Mouse (Mus musculus): ENCODE measurements at regions not wholly inside any gene's neighbourhood (a gene's known extent, or its start where the extent isn't known, plus 50 kb on each side); places are given as distances from the start of the nearest gene placed in this dataset.

DNA sequence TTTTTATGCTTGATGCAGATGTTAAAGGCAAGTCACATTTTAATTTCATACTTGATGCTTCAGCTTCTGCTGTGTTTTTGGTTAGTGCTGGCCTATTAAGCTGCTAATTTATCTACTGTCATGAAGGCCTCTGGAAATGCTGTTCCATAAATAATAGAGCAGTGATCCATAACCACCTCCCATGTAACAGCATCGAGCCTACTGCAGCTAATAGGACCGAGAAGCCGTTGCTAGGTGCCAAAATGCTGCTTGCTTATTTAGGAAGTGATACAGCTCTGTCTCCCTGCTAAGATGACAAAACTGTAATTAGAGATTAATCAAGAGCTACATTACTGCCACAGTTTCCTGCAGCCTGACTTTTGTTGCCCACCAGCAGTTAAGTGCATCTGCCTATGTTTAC is 406.9 kb upstream of the Itga1 start:
- no peaks in the 10 kb centered on the region for H3K4me1 ChIP-seq (ENCODE audit: control insufficient read depth, insufficient read depth, low read length)
- DNase-seq = no peak
- H3K4me3 ChIP-seq (replicated peaks; ENCODE audit: insufficient read depth, low read depth, low read length) = no peak overlapping the region
- WGBS = 9% methylated on average over 3 of the region's 3 CpGs
- no peak overlapping the region for H3K27ac ChIP-seq (ENCODE audit: insufficient read depth, low read length)
- TF ChIP-seq POLR2A (IDR thresholded peaks at IDR 0.05; ENCODE audit: borderline replicate concordance, insufficient read depth, low read length) = no peak
- TF ChIP-seq CTCF (IDR thresholded peaks at IDR 0.05; ENCODE audit: borderline replicate concordance, insufficient read depth, low read depth, low read length) = no peak
- H3K27me3 ChIP-seq (ENCODE audit: control insufficient read depth, insufficient read depth, low read length) = no peaks in the 10 kb centered on the region

DNA sequence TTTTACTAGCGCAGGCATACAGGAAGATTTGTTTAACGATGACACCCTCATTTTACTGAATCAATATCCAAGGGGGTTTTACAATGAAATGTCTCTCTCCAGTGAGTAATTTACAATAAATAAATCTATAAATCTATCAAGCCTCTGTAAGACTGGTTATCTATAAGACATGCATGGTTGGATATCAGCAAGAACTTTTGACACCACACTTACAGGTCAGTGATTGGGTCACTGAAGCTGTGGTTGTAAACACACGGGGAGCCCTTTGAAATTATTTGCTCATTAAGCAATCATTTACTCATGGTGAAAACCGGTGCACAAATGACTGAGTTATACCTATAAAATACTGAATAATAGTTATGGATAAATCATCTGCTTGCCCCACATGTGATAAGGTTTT is 392.6 kb upstream of the Itga1 start:
- H3K27ac ChIP-seq (ENCODE audit: insufficient read depth, low read length) = no peak overlapping the region
- 67% methylated on average over 4 of the region's 4 CpGs for WGBS
- no peak overlapping the region for H3K4me3 ChIP-seq (replicated peaks; ENCODE audit: insufficient read depth, low read depth, low read length)
- TF ChIP-seq POLR2A (IDR thresholded peaks at IDR 0.05; ENCODE audit: borderline replicate concordance, insufficient read depth, low read length) = no peak
- TF ChIP-seq CTCF (IDR thresholded peaks at IDR 0.05; ENCODE audit: borderline replicate concordance, insufficient read depth, low read depth, low read length) = no peak
- H3K4me1 ChIP-seq (ENCODE audit: control insufficient read depth, insufficient read depth, low read length) = no peaks in the 10 kb centered on the region
- DNase-seq = no peak
- H3K27me3 ChIP-seq (ENCODE audit: control insufficient read depth, insufficient read depth, low read length) = no peaks in the 10 kb centered on the region

DNA sequence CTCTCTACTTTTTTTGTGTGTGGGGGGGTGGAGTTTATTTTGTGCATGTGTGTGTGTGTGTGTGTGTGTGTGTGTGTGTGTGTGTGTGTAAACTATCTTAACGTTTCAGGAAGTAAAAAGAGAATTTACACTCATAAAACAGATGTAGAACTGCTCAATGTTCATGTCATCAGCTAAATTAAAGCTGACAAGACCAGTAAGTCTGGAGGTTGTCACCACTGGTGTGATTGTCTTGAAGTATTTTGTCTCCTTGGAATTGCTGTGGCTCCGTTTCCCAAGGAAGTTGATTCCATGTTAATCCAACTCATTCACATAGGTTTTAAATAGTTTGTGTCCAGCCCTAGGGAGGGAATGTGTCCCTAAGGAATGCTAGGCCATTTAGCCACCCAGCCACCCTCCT is 374.1 kb upstream of the Itga1 start:
- 36% methylated on average over 2 of the region's 2 CpGs for WGBS
- TF ChIP-seq POLR2A (IDR thresholded peaks at IDR 0.05; ENCODE audit: borderline replicate concordance, insufficient read depth, low read length) (no peak), CTCF (IDR thresholded peaks at IDR 0.05; ENCODE audit: borderline replicate concordance, insufficient read depth, low read depth, low read length) (no peak)
- H3K4me1 ChIP-seq (ENCODE audit: control insufficient read depth, insufficient read depth, low read length) = no peaks in the 10 kb centered on the region
- DNase-seq = no peak
- H3K27me3 ChIP-seq (ENCODE audit: control insufficient read depth, insufficient read depth, low read length) = no peaks in the 10 kb centered on the region
- H3K27ac ChIP-seq (ENCODE audit: insufficient read depth, low read length) = no peak overlapping the region
- H3K4me3 ChIP-seq (replicated peaks; ENCODE audit: insufficient read depth, low read depth, low read length) = no peak overlapping the region

DNA sequence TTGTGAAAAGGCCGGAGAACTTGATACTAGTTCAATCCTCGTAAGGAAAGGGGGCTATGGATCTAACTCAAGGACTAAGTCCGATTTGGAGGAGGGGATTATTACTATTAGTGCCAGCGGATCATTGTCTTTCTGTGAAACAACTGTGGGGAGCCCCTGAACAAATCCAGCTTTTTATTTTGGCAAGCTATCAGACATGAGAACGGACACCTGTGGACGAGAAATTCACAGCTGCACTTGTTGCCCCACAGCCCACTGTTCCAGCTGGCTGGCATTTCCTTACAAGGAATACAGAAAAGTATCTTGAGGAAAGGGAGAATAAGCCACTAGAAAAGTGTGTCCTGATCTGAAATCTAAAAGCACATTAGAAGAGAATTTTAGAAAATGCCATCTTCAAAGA is 363.9 kb upstream of the Itga1 start:
- no peaks in the 10 kb centered on the region for H3K27me3 ChIP-seq (ENCODE audit: control insufficient read depth, insufficient read depth, low read length)
- H3K4me1 ChIP-seq (ENCODE audit: control insufficient read depth, insufficient read depth, low read length) = no peaks in the 10 kb centered on the region
- no peak overlapping the region for H3K27ac ChIP-seq (ENCODE audit: insufficient read depth, low read length)
- TF ChIP-seq CTCF (IDR thresholded peaks at IDR 0.05; ENCODE audit: borderline replicate concordance, insufficient read depth, low read depth, low read length) = no peak
- TF ChIP-seq POLR2A (IDR thresholded peaks at IDR 0.05; ENCODE audit: borderline replicate concordance, insufficient read depth, low read length) = no peak
- DNase-seq = no peak
- H3K4me3 ChIP-seq (replicated peaks; ENCODE audit: insufficient read depth, low read depth, low read length) = no peak overlapping the region
- WGBS = 54% methylated on average over 6 of the region's 6 CpGs

DNA sequence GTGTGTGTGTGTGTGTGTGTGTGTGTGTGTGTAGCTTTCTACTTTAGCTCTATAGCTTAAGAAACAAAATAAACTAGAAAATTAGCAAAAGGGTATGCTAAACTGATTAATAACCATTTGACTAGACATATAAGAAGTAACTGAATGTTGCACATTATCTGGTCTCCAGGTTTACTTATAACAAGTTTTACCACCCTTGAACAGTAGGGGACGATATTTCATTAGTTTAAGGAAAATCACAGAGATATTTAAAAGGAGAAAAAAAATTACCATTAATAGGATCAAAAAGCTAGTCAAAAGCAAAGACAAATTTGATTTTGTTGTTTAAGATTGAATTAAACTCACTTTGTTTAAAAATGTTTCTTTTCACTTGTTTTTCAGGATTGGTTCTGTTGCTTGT is 349.5 kb upstream of the Itga1 start:
- H3K27me3 ChIP-seq (ENCODE audit: control insufficient read depth, insufficient read depth, low read length) = no peaks in the 10 kb centered on the region
- 10% methylated on average over 1 of the region's 1 CpGs for WGBS
- H3K27ac ChIP-seq (ENCODE audit: insufficient read depth, low read length) = no peak overlapping the region
- no peak for DNase-seq
- H3K4me1 ChIP-seq (ENCODE audit: control insufficient read depth, insufficient read depth, low read length) = no peaks in the 10 kb centered on the region
- H3K4me3 ChIP-seq (replicated peaks; ENCODE audit: insufficient read depth, low read depth, low read length) = no peak overlapping the region
- no peak for TF ChIP-seq CTCF (IDR thresholded peaks at IDR 0.05; ENCODE audit: borderline replicate concordance, insufficient read depth, low read depth, low read length)
- no peak for TF ChIP-seq POLR2A (IDR thresholded peaks at IDR 0.05; ENCODE audit: borderline replicate concordance, insufficient read depth, low read length)

DNA sequence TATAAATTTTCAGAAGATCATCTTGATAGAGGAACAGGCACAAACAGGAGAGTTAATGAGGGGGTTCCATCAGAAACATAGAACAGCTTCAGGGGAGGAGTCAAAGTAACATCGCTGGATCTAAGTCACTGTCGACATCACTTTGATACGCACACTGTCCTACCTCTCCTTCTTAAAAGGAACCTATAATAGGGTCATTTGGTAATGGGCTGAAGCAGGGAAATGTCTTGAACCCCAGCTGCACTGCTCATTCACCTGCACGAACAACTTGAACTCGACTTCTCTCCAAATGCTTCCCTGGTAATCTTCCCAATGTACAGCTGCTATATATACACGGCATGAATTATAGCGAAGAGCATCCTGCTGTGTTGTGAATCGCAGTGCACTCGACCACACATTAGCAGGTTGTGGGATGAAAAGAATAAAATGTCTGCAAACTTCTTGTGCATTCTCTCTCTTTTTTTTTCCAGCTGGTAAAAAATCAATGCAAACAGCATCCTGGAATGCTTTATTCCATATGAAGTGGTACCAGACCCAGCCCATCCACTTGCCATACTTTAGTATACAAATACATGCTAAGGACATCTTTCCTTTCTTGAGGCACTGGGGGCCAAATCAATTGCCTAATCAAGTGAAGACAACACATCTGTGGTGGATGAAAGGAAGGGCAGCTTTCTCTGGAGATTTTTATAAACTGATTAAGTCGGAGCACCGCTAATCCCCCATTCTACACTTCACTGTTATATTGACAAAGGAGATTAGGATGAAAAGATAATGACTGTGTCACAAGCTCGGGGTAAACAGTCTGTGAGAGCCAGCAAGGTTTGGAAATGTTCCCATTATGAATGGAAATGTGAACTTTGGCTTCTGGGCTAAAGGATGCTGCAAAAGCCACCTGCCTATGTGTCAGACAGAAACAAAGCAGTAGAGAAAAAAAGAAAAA is 325.6 kb upstream of the Itga1 start:
- WGBS = 22% methylated on average over 12 of the region's 12 CpGs
- DNase-seq = no peak

DNA sequence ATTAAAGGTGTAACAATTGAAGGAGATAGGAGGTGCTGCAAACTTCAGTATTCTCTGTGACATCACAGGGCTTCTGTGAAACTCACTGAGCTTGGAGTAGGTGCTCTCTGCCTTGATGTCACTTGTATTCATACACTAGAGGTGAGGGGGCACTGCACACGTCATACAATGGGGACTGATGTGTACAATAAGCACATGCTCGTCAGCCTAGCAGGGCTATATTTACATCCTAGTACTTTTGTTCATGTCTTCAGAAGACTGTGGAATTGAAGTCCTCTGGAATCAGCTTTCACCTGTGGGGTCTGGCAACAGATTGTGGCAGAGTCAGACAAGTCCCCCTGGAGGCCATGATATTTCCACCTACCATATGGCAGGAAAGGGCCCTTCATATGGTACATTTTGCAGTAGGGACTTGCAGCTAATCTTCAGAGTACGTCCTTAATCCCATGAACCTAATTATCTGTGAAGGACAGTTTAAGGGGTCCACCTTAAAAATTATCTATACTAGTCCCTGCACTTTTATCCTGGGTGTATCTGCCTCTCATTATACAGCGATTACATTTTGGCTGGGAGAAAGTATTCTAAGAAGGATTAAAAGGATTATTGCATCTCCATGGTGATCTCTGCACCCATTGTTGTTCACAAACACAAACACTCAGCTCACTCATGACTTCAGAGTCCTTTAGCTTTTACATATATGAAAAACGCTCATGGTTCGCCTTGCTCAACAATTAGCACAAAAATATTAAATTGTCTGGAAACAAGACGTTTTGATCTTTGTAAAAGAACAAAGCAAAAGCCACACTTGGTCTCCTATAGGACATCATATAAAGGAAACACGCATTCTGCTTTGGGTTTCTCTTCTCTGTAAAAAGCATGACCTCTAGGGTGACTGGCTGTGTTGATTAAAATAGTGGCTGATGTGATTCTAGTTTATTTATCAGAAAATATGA is 324.1 kb upstream of the Itga1 start:
- TF ChIP-seq CTCF (IDR thresholded peaks at IDR 0.05; ENCODE audit: borderline replicate concordance, insufficient read depth, low read depth, low read length) = no peak
- no peak for TF ChIP-seq POLR2A (IDR thresholded peaks at IDR 0.05; ENCODE audit: borderline replicate concordance, insufficient read depth, low read length)
- WGBS = 36% methylated on average over 8 of the region's 8 CpGs
- H3K27ac ChIP-seq (ENCODE audit: insufficient read depth, low read length) = no peak overlapping the region

More for the DNA sequence above, 325.6 kb upstream of the Itga1 start:
- Histone ChIP-seq H3K4me3 (replicated peaks; ENCODE audit: insufficient read depth, low read depth, low read length) (no peak overlapping the region), H3K4me1 (ENCODE audit: control insufficient read depth, insufficient read depth, low read length) (no peaks in the 10 kb centered on the region), H3K27me3 (ENCODE audit: control insufficient read depth, insufficient read depth, low read length) (no peaks in the 10 kb centered on the region), H3K27ac (ENCODE audit: insufficient read depth, low read length) (no peak overlapping the region)
- TF ChIP-seq CTCF (IDR thresholded peaks at IDR 0.05; ENCODE audit: borderline replicate concordance, insufficient read depth, low read depth, low read length) (no peak), POLR2A (IDR thresholded peaks at IDR 0.05; ENCODE audit: borderline replicate concordance, insufficient read depth, low read length) (no peak)

More for the DNA sequence above, 324.1 kb upstream of the Itga1 start:
- no peak for DNase-seq
- Histone ChIP-seq H3K4me3 (replicated peaks; ENCODE audit: insufficient read depth, low read depth, low read length) (no peak overlapping the region), H3K4me1 (ENCODE audit: control insufficient read depth, insufficient read depth, low read length) (no peaks in the 10 kb centered on the region), H3K27me3 (ENCODE audit: control insufficient read depth, insufficient read depth, low read length) (no peaks in the 10 kb centered on the region)

Measured in cerebellum, adult 2 months (tissue).